Mouse (Mus musculus) thymus, adult 18-20 months (tissue): ENCODE data around the gene Plekhh3.

Experiments used
- DNase-seq, 2 experiments: peaks; one replicate each; pipeline ENCODE4 v3.0.0; 2022; ENCODE audit warnings: mixed read lengths in 2 of 2

The Plekhh3 gene

DNA sequence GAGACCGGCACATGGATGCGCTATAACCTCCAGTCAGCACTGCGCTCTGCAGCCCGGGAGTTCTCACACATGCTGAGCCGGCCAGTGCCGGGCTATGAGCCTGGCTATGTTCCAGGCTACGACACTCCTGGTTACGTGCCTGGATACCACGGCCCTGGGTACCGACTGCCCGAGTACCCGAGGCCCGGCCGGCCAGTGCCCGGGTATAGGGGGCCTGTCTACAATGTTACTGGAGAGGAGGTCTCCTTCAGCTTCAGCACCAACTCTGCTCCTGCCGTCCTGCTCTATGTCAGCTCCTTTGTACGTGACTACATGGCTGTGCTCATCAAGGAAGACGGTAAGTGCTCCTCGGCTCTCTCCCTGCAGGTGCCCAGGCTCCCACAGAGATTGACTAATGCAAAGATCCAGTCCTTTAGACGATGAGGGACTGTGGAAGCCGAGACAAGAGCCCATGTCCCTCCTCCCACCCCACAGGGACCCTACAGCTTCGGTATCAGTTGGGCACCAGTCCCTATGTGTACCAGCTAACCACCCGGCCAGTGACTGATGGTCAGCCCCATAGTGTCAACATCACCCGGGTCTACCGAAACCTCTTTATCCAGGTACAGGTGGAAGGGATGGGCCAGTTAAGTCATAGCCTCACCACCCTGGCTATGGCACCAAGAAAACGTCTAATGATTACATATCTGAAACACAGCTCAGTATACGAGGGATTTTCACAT lies 15.5 kb upstream of the Plekhh3 start:
- DNase-seq = no peak

DNA sequence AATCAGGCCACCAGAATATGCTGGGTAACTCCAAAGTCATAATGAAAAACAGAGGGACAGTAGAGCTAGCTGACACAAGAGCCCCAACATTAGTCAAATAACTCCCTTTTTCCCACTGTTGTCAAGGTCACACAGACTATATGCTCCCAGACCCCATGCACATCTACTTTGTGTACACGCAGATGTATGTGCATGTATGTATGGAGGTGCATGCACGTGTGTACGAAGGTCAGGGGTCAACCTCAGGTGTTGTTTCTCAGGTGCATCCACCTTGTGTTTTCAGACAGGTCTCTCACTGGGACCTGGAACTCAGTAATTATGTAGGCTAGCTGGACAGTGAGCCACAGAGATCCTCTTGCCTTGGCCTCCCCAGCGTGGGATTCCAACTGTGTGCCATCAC lies 14.3 kb upstream of the Plekhh3 start:
- no peak for DNase-seq

DNA sequence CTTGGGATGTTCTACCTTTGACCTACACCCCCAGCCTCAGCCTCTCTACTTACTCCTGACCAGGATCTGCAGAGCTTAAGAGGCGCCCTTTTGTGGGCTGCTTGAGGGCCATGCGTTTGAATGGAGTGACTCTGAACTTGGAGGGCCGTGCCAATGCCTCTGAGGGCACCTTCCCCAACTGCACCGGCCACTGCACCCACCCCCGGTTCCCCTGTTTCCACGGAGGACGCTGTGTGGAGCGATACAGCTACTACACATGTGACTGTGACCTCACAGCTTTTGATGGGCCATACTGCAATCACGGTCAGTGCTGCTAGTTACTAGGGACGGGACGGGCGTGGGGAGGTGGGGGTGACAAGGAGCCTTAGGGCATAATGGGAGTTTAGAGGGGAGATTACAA lies 13.8 kb upstream of the Plekhh3 start:
- no peak for DNase-seq

DNA sequence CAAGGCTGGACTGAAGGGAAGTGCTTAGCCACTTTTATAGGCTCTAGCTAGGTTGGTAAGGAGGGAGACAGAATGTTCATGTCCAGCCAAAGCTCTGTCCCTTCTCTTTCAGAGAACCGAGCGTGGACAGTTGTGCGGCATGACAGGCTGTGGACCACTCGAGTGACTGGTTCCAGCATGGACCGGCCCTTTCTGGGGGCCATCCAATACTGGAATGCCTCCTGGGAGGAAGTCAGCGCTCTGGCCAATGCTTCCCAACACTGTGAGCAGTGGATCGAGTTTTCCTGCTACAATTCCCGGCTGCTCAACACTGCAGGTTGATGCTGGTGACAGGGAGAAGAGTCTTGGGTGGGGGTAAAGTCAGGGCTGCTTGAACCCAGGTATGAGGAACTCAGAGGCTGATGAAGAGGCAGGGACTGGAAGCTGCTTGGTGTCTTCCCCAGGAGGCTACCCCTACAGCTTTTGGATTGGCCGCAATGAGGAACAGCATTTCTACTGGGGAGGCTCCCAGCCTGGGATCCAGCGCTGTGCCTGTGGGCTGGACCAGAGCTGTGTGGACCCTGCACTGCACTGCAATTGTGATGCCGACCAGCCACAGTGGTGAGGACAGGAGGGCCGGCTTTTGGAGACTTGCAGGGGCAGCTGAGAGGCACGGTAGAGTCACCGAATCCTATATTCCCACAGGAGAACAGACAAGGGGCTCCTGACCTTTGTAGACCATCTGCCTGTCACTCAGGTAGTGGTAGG lies 11.8 kb upstream of the Plekhh3 start:
- DNase-seq = no peak

DNA sequence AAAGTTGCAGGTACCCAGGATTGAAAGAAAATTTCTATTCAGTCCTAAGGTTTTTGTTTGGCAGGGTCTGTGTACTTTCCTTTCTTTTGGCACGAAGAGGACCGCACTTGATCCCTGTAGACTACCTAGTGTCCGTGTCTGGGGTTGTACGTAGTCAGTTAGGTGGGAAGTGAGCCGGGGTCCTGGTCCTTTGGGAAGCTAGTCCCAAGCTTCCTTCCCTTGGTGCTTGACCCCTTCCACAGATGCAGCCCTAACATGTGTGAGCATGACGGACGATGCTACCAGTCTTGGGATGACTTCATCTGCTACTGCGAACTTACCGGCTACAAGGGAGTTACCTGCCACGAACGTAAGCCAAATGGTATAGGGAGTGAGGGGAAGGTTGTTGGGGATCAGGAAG lies 10.8 kb upstream of the Plekhh3 start:
- no peak for DNase-seq

GRCm38 (mm10) chr11:101180846-101181740 lies 9.9 kb upstream of the Plekhh3 start:
- DNase-seq = no peak

DNA sequence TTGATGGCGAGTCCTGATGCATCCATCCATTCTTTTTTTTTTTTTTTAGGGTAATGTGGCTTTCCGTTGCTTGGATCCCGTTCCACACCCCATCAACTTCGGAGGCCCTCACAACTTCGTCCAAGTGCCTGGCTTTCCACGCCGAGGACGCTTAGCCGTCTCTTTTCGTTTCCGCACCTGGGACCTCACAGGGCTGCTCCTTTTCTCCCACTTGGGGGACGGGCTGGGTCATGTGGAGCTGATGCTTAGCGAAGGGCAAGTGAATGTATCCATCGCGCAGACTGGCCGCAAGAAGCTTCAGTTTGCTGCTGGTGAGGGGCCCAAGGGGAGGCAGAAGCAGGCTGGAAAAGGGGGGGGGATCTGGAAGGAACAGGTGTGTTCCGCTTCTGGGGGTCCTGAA lies 9.1 kb upstream of the Plekhh3 start:
- no peak for DNase-seq

- DNase-seq = no peak
Measured at GRCm38 (mm10) chr11:101179306-101179705, 8.2 kb upstream of the Plekhh3 start.

DNA sequence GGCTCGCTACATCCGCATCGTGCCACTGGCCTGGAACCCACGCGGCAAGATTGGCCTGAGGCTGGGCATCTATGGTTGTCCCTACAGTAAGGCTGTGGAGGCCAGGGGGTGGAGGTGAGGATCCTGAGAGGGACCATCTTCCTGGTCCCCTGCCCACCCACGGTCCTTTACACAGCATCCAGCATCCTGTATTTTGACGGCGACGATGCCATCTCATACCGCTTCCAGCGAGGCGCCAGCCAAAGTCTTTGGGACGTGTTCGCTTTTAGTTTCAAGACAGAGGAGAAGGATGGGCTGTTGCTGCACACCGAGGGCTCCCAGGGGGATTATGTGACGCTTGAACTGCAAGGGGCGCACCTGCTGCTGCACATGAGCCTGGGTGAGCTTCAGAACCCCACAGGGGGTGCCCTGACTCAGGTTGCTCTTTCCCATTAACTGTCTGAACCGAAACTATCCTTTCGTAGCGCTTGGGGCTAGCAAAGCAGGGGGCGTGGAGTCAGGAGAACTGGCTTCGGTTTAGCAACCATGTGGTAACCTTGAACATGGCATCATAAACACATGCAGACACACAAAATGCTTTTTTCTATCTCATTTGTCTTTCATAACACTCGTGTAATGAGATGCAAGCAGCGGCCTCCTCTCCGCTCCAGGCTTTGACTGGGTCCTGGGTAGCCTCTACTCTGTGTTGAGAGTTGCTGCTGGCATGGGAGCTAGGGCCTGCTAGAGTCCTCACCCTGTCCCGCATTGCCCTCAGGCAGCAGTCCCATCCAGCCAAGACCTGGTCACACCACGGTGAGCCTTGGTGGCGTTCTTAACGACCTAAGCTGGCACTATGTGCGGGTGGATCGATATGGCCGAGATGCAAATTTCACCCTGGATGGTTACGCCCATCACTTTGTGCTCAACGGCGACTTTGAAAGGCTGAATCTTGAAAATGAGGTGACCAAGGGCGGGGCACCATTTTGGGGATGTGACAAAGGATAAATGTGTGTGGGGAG lies 7.2 kb upstream of the Plekhh3 start:
- no peak for DNase-seq

DNA sequence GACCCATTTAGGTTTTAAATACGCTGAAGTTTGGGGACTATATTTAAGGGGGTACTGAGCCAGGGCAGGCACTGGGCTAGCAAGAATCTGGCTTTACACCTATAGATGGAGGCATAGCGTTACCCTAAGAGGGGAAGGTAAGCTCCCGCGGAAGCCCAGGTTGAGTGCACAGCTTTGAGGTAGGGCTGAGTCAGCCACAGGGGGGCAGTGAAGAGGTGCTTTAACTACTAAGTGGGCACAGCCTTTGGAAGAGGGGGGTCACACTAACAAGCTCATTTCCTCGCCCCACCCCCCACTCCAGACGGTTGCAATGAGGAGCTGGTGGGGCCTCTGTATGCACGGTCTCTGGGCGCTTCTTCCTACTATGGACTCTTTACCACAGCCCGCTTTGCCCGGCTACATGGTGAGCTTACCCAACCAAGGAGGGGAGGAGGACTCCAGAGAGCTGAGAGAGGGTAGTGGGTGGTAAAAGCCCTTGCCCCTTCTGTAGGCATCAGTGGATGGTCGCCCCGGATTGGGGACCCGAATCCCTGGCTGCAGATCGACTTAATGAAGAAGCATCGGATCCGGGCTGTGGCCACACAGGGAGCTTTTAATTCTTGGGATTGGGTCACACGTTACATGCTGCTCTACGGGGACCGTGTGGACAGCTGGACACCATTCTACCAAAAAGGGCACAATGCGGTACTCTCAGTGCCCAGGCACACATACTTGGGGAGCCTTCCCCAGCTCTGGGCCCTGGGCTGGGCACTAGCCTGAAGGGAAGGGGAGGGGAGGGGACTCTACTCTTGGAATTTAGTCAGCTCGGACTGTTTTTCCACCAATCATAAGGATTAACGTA lies 6.0 kb upstream of the Plekhh3 start:
- peak; percentile 40 to 57 for DNase-seq

- no peak for DNase-seq
Measured at GRCm38 (mm10) chr11:101176117-101176691, 5.1 kb upstream of the Plekhh3 start.

DNA sequence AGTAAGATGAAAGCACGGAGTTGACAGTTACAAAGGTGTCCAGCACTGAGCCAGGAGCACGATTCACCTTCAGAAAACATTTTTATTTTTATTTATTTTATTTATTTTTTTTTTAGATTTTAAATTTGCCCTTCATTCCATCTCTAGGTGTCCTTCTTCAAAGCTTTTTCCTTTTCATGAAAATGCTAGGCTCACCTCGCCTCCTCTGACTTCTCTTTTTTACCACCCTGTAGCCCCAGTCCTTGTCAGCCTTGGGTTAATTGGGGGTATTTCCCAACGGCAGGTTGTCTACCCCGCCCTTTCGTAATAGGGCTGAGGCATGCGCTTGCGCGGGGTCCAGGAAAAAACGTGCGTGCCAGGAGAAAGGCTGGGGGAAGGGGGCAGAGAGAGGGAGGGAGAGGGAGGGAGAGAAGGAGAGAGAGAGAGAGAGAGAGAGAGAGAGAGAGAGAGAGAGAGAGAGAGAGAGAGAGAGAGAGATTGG lies 4.5 kb upstream of the Plekhh3 start:
- DNase-seq = no peak

- no peak for DNase-seq
Measured at GRCm38 (mm10) chr11:101174851-101175628, 3.9 kb upstream of the Plekhh3 start, which contains the start of gene Ccr10. TSS of gene Ccr10 (minus strand) at chr11:101175443.

DNA sequence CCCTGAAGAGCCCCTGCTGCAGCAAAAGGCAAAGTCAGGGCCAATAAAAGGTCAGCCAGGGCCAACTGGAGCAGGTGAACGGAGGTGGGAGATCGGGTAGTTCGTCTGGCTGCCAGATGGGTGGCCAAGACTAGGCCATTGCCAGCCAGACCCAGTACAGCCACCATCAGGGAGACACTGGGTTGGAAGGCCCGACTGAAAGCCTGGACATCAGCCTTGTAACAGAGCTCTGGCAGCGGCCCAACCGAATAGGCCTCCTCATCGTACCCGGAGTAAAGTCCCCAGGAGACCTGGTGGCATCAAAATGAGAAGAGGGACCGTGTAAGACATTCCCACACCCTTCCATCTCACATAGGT lies 3.2 kb upstream of the Plekhh3 start:
- no peak for DNase-seq

GRCm38 (mm10) chr11:101173631-101174388 lies 2.7 kb upstream of the Plekhh3 start:
- peak; percentile 59 to 60 for DNase-seq

DNA sequence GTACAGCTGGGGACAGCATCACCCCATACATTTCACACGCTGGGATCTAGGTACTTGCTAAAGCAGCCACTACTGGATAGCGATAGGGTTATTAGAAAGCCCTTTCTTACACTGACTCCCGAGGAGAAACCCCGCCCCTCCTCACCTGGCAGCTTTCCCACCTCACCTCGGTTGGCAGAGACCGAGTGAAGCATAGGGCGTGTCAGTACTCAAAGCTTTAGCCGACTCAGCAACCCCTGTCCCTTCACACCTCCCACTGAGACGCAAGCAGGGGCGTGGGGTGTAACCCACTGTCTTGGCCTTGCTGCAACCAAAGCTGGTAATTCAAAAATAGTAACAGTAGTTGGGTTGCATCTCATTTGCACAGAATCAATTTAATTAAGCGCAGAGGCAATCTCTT lies 2.0 kb upstream of the Plekhh3 start:
- DNase-seq = no peak

DNA sequence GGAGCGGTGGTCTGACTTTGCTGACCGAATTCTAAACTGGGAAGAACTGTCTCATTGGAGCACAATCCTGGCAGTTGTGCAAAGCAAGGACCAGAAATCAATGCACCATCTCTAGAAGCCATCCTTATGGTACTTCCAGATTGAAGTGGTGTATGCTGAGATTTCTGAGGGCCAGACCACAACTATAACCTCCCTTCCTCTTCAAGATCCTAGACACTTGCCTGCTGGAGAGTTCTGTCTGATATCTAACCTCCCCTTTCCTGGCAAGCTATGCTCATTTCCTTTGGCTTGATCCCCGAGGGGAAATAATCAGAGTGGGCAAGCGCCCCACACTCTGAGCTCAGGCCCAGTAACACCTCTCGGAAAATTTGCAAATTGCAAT lies 1.3 kb upstream of the Plekhh3 start:
- DNase-seq = no peak

DNA sequence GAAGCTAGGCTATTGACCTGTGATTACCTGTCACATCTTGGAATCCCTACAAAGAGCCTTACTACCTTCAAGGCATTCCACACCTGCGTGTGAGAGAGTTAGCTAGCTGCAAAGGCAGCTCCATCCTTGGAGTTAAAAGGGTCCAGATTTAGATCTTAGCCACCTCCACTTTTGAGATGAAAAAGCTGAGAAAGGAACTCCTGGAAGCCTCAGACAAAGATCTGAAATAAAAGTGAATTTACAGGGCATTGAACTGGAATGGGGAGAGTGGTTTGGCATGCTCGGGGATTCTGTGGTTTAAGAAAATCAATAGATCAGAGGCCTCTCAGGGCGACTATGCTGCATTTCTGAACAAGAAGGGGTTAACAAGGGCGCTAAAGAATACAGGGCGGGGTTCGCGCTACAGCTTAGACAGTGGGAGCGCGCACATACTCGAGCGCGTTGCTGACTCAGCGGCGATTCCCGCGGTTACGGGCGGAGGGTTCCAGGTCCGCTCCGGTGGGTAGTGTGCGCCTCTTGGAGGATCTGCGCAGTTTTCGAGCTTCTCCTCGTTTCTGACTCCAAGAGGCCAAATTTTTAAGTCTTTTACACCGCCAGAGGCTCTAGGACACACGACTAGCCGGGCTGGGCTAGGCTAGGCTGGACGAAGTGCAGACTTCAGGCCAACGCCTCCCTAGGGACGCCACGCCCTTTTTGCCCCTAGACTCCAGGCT lies 726 bp upstream of the Plekhh3 start:
- DNase-seq = no peak
